Mouse (Mus musculus) granulocyte monocyte progenitor cell, adult 5-6 weeks (primary cell): Measurements from ENCODE around the gene Bag2. TPM values are rescaled to one million over a fixed set of nuclear protein-coding genes. Genes with fewer than 3 reads are reported as not detected.

Experiments
- ATAC-seq: replicated peaks from 2 replicates; pipeline ENCODE4 v1.8.0; 2016; ENCODE audit warnings: mild to moderate bottlenecking, moderate TSS enrichment, inconsistent platforms; ENCODE audit not compliant: poor library complexity, severe bottlenecking
- total RNA-seq, 2 experiments: library from RNA; stranded (forward) in 1 of 2; stranded (reverse) in 1 of 2; fragments of 200-712, 200-1000 nt in 1 of 2; fragments of >200 nt in 1 of 2; fragmentation: Nextera tagmentation in 1 of 2; gene quantifications; 2 replicates each; pipeline ENCODE4 v1.2.3; 2014 to 2017

Gene Bag2
- total RNA-seq, 2 experiments from 2014 or later: 25.5 to 27.4 TPM

GRCm38 (mm10) chr1:33696016-33696415 lies 61.6 kb downstream of the Bag2 start:
- ATAC-seq: no peak

Other genes with a start within 250 kb of the Bag2 start
- 77.0 and 93.7 TPM in 2 replicates for gene Prim2, start 88.0 kb downstream of the Bag2 start, total RNA-seq (2014; fragmentation: Nextera tagmentation)
- gene Prim2, start 88.0 kb downstream of the Bag2 start, total RNA-seq (2017): 86.3 and 90.7 TPM in 2 replicates
- 3.6 and 8.4 TPM in 2 replicates for gene Rab23, start 37.9 kb downstream of the Bag2 start, total RNA-seq (2014; fragmentation: Nextera tagmentation)
- 2.3 and 2.4 TPM in 2 replicates for gene Rab23, start 37.9 kb downstream of the Bag2 start, total RNA-seq (2017)
- 29.3 and 35.0 TPM in 2 replicates for gene Zfp451, start 56.8 kb upstream of the Bag2 start, total RNA-seq (2014; fragmentation: Nextera tagmentation)
- gene Zfp451, start 56.8 kb upstream of the Bag2 start, total RNA-seq (2017): 23.9 and 30.5 TPM in 2 replicates
- not detected in 2 replicates for gene Bend6, start 150.0 kb upstream of the Bag2 start, total RNA-seq (2014; fragmentation: Nextera tagmentation)
- gene Bend6, start 150.0 kb upstream of the Bag2 start, total RNA-seq (2017): not detected in 2 replicates
- gene Dst, start 150.4 kb upstream of the Bag2 start, total RNA-seq (2014; fragmentation: Nextera tagmentation): 0.49 and 0.81 TPM in 2 replicates
- gene Dst, start 150.4 kb upstream of the Bag2 start, total RNA-seq (2017): 0.31 and 0.78 TPM in 2 replicates